Mouse (Mus musculus) C2C12 (cell line): ENCODE measurements around the gene Rbl2.

Source experiments
- CEBPB ChIP-seq: IDR thresholded peaks from one replicate; pipeline ENCODE4 v1.6.1; 2011; ENCODE audit warnings: low read depth, mild to moderate bottlenecking, control low read depth, moderate library complexity
- CTCF ChIP-seq: IDR thresholded peaks from one replicate; pipeline ENCODE4 v1.5.1; 2011; ENCODE audit not compliant: control insufficient read depth, insufficient read depth, insufficient read length
- FOSL1 ChIP-seq: IDR thresholded peaks from one replicate; pipeline ENCODE4 v1.8.0; 2011; ENCODE audit warnings: mild to moderate bottlenecking, low read length; ENCODE audit not compliant: poor library complexity, insufficient read depth, severe bottlenecking
- MYOD1 ChIP-seq: IDR thresholded peaks from one replicate; pipeline ENCODE4 v1.6.1; 2011; ENCODE audit warnings: low read depth; ENCODE audit not compliant: control insufficient read depth, insufficient read length
- MYOG ChIP-seq: IDR thresholded peaks from one replicate; pipeline ENCODE4 v1.6.1; 2011; ENCODE audit not compliant: control insufficient read depth, insufficient read length; ENCODE audit errors: extremely low read depth
- USF1 ChIP-seq: IDR thresholded peaks from one replicate; pipeline ENCODE4 v1.6.1; 2011; ENCODE audit warnings: low read depth, mild to moderate bottlenecking, control low read depth, moderate library complexity

GRCm38 (mm10) chr8:91147715-91148114, 77.9 kb downstream of the Rbl2 start:
- TF ChIP-seq CTCF (peak; percentile 10), CEBPB (no peak), USF1 (no peak), MYOG (no peak), FOSL1 (no peak), MYOD1 (no peak)
